Comparison of ENCODE assay signal across 8 mouse cellular contexts in the genomic region with DNA sequence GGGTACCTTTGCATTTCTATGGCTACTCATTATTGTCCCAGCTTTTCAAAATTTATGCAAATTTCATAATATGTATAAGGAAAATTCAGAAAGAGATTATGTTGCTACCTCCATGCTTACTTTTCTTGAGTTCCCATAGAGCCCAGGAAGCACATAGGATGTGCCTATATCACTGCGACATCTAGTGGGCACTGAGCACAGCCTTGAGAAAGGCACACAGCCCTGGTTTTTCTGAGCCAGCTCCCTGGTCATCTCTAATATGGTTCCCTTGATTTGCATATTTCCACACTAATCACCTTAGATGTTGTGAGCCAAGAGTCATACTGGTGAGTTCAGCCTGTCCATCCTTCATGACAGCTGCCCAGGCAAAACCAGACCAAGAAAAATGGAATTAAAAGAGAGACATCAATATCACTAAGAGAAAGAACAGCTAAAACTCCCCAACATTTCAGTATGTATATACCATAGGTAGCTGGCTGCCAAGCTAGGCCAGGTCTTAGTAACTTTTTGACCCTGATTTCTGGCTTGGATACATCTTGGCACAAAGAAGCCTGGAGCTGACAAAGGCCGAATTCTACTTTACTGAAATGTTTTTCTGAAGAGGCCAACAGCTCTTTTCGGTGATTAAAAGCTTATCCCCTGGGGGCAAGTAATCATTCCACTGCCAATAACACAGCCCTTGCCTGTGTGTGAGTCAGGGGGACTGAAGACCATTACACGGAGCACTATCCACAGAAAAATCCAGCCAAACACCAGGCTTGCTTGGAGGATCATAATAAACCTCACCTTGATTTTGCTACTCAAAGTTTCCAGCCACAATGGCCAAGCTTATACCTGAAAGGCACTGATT.
DNase-seq lines count a peak whose midpoint lies in the region; ATAC-seq and TF ChIP-seq lines count a peak whose summit lies in the region.

No protein-coding gene starts in this region.

- no peak overlapping the region for H3K4me3 ChIP-seq in limb, embryonic 12.5 days (replicated peaks)
- no peak overlapping the region for H3K4me3 ChIP-seq in stomach, postnatal 0 days (ENCODE audit: low read depth, low read length)
- H3K4me3 ChIP-seq in heart, embryonic 12.5 days, result no peak overlapping the region

- H3K27me3 ChIP-seq in limb, embryonic 12.5 days, result no peaks in the 10 kb centered on the region
- no peaks in the 10 kb centered on the region for H3K27me3 ChIP-seq in stomach, postnatal 0 days (ENCODE audit: control insufficient read depth, insufficient read depth, low read length)
- H3K27me3 ChIP-seq in heart, embryonic 12.5 days (replicated peaks), result no peaks in the 10 kb centered on the region

- H3K27ac ChIP-seq in limb, embryonic 12.5 days, result no peak overlapping the region
- no peak overlapping the region for H3K27ac ChIP-seq in stomach, postnatal 0 days (replicated peaks)
- H3K27ac ChIP-seq in heart, embryonic 12.5 days (ENCODE audit: poor library complexity, severe bottlenecking), result no peak overlapping the region

- DNase-seq in heart, adult 11 months, result peak; percentile 34
- no peak for DNase-seq in heart, adult 9 months (ENCODE audit: low spot score in 2 of 2)
- peak; percentile 50 for DNase-seq in 3T3-L1 (ENCODE audit: low read depth, low spot score)
- peak; percentile 47 for DNase-seq in cerebellum, adult 11-12 months
- no peak for DNase-seq in stomach, postnatal 0 days (ENCODE audit: low spot score)

- peak; percentile 81 for ATAC-seq in frontal cortex, adult (ENCODE audit: low TSS enrichment)
- peak; percentile 40; the same call in 1 of the 2 replicates for ATAC-seq in limb, embryonic 12.5 days (ENCODE audit: insufficient number of reproducible peaks, insufficient read depth, low FRiP score, low TSS enrichment, low read depth)
- no peak for ATAC-seq in stomach, postnatal 0 days (ENCODE audit: low FRiP score, low TSS enrichment)
- no peak for ATAC-seq in heart, embryonic 12.5 days (ENCODE audit: insufficient number of reproducible peaks, low FRiP score)

- no peaks in the 10 kb centered on the region for H3K36me3 ChIP-seq in limb, embryonic 12.5 days
- H3K36me3 ChIP-seq in stomach, postnatal 0 days (ENCODE audit: control insufficient read depth, insufficient read depth, low read length), result no peaks in the 10 kb centered on the region
- no peaks in the 10 kb centered on the region for H3K36me3 ChIP-seq in heart, embryonic 12.5 days

- no peaks in the 10 kb centered on the region for H3K9me3 ChIP-seq in limb, embryonic 12.5 days
- no peaks in the 10 kb centered on the region for H3K9me3 ChIP-seq in stomach, postnatal 0 days (ENCODE audit: control insufficient read depth, low read length)
- no peaks in the 10 kb centered on the region for H3K9me3 ChIP-seq in heart, embryonic 12.5 days (replicated peaks)

- TF ChIP-seq CTCF in stomach, postnatal 0 days (IDR thresholded peaks at IDR 0.05; ENCODE audit: low read depth), result peak; percentile 78

- no peak overlapping the region for H3K4me2 ChIP-seq in limb, embryonic 12.5 days
- H3K4me2 ChIP-seq in stomach, postnatal 0 days (replicated peaks; ENCODE audit: low read depth), result no peak overlapping the region
- H3K4me2 ChIP-seq in heart, embryonic 12.5 days, result no peak overlapping the region

- WGBS in limb, embryonic 12.5 days, result 43% methylated on average over 4 of the region's 4 CpGs
- 40% methylated on average over 4 of the region's 4 CpGs for WGBS in stomach, postnatal 0 days
- WGBS in heart, embryonic 12.5 days, result 53% methylated on average over 4 of the region's 4 CpGs

- TF ChIP-seq EP300 in stomach, postnatal 0 days (optimal IDR thresholded peaks at IDR 0.05), result no peak

- no peak overlapping the region for H3K9ac ChIP-seq in limb, embryonic 12.5 days (replicated peaks)
- no peak overlapping the region for H3K9ac ChIP-seq in stomach, postnatal 0 days (ENCODE audit: low read length)
- no peak overlapping the region for H3K9ac ChIP-seq in heart, embryonic 12.5 days

- peaks cover 6% of the 10 kb centered on the region; the same call in 1 of the 2 replicates for H3K4me1 ChIP-seq in limb, embryonic 12.5 days (replicated peaks)
- no peaks in the 10 kb centered on the region for H3K4me1 ChIP-seq in stomach, postnatal 0 days (replicated peaks; ENCODE audit: control insufficient read depth, insufficient read depth)
- no peaks in the 10 kb centered on the region for H3K4me1 ChIP-seq in heart, embryonic 12.5 days (replicated peaks)

Comparison
In these comparisons a context has a peak if more than half of its experiments do, and no peak if none do; other contexts are left out.
1. DNase-seq: peak in heart, adult 11 months (single experiment), 3T3-L1 (single experiment) and cerebellum, adult 11-12 months (single experiment); none in heart, adult 9 months (0 of 2) and stomach, postnatal 0 days (single experiment).
2. ATAC-seq: peak in frontal cortex, adult (single experiment) and limb, embryonic 12.5 days (single experiment); none in stomach, postnatal 0 days (single experiment) and heart, embryonic 12.5 days (single experiment).